Mouse (Mus musculus) monocyte, adult 5-6 weeks (primary cell): ENCODE data around the gene Smtn. TPM values are rescaled to one million over a fixed set of nuclear protein-coding genes. Genes with fewer than 3 reads are reported as not detected.

Experiments
- ATAC-seq: fragments of 153-309, 156-312 bp; replicated peaks from 2 replicates; pipeline ENCODE4 v1.8.0; 2017; ENCODE audit warnings: mild to moderate bottlenecking; ENCODE audit not compliant: low TSS enrichment, insufficient number of reproducible peaks, severe bottlenecking, poor library complexity, low FRiP score
- total RNA-seq: library from RNA; stranded (forward); fragments of 200-1000, 200-491, 200-594 nt; gene quantifications from 3 replicates; pipeline ENCODE4 v1.2.3, GENCODE M21; 2017

Smtn gene
- total RNA-seq, 1 experiment from 2014 or later, result 2.6 TPM

DNA sequence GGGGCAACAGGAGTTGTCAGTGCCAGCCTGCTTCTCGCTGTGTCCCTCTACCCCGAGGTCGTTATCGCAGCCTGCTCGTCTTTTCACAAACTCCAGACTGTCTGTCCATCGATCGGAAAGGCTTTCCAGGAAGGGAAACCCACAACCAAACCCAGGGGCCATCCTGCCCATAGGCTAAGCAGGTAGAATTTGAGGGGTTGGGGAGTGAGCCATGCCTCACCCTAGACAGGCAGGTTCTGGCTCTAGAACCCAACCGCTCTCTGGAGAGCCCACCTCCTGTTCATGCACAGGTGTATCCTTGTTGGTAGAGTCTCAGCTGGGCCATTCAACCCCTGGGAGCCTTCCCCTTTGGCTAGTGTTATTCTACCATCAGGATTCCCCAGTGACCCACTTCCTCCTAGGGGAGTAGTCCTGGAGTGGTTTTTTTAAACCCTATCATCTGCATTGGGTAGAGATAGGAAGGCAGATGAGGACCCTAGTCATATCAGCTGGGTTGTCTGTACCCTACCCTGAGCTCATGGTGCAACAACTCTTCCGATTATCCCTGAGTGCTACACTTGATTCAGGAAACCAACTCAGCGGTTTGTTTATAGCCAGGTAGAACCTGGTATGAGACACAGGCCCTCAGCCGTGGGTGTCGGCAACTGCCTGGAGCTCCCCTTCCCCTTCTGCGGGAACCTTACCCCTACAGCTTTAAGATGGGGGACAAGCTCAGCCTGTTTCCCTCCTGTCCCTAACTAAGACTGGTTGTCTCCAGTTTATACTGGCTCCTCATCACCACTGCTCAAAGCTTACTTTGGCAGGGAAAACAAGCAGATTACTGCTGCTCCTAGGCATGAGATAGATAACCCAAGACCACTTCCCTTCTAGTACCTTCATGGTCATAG, 22.3 kb downstream of the Smtn start:
- ATAC-seq, result no peak

DNA sequence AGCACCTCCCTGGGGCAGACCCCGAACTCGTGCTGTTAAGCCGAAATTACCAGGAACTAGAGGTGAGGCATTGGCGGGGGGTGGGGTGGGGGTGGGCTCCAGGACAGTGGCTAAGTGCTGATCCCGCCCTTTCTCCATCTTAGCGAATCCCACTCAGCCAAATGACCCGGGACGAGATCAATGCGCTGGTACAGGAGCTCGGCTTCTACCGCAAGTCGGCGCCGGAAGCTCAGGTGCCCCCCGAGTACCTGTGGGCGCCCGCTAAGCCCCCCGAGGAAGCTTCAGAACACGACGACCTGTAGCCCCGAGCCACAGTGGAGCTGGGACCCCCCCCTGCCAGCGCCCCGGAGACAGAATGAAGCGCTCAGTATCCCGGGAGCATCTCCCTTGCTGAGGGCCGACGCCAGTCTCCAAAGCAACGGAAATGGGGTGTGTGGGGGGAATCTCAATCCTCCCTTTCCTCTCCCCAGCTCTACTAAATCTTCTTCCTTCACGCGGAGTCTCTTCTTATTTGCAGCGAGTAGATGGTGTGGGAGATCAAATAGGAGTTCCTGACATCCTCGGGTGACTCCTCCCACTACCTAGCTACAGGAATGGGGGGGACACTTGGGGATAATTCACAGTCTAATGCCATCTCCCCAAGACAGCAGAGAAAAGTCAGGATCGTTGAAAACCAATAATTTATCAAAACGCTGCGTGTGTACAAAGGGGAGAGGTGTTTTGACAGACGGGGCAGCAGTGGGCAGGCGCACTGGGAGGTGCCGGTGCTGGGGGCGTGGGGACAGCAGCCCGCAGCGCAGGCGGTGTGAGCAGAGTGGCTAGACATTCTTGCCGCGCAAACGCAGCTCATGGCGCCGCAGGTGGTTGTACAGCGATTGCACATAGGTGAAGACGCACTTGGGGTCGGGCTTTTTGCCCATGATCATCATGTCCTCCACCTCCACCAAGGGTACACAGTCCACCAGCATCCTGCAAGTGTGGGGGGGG, 23.3 kb downstream of the Smtn start:
- ATAC-seq, result no peak

DNA sequence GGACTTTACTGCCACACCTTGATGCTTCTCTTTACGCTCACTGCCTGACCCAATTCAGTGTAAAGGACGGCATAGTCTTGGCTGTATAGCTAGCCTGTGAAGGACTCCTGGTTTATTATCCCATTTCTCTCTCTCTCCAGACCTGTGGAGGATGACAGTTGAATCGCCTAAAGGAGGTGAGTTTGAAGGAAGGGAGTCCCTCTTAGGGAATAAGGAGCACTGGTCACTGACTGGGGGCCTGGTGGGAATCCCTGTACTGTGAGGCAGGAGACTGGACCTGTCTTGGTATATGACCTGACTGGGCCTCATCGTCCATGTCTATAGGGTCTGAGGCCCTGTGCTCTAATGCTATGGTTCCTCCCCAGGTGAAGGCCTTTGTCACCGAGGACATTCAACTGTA, 24.3 kb downstream of the Smtn start:
- no peak for ATAC-seq

DNA sequence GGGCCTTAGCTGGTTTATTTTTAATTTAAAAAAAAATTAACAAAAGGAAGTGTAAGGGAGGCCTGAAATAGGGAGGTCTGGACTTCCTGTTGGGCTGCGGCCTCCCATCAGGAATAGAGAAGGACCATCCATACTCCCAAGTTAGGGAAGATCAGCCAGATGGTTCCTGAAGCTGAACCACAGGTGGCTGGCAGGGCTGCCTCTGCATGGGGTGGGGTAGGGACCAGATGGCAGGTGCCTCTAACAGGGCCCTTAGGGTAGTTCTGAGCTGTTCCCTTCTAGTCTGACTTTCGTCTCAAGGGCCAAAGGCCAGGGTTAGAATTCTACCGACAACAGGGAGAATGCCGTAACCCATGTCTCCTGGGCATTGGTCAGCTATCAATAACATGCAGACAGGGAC, 24.8 kb downstream of the Smtn start:
- ATAC-seq, result no peak

DNA sequence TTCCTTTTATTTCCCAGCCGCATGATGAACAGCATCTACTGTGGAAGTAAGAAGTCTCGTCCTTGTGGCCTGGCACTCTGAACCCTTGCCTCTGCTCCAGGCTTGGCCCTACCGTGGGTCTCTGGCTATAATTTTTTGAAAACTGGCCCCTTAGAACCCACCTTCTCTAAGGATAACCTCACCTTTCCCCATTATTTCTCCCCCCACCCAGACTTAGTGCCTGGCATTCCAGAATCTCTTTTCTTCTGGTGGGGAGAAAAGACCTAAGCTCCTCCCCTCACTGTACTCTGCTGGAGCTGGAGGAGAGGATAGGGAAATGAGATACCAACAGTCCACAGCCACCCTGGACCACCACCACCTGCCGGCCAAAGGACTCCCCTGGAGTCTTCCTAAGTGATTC, 25.2 kb downstream of the Smtn start:
- no peak for ATAC-seq

DNA sequence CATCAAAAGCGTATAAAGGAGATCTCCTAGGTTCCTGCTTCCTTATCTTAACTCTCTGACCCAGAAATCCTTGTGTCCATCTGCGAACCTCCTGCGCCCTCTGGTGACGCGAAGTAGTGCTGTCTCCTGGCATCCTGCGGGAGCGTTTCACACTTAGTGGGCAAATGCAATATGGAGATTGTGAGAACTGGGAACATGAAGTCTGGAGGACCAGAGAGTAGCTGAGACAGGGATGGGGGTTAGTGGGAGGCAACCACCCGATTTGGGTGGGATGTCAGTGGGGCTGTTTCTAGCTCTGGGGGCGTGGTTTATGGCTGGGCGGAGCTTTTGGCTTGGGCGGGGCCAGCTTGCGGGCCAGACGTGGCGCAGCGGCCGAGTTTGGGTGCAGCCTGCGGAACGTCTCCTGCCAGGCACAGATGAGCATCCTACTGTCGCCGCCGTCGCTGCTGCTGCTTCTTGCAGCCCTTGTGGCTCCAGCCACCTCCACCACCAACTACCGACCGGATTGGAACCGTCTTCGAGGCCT, 25.8 kb downstream of the Smtn start, which contains the start of gene Selenom:
Gene Selenom, plus strand, starts transcription at position 156 of the 526 bp plus-strand sequence.
- ATAC-seq, result peak; percentile 72

DNA sequence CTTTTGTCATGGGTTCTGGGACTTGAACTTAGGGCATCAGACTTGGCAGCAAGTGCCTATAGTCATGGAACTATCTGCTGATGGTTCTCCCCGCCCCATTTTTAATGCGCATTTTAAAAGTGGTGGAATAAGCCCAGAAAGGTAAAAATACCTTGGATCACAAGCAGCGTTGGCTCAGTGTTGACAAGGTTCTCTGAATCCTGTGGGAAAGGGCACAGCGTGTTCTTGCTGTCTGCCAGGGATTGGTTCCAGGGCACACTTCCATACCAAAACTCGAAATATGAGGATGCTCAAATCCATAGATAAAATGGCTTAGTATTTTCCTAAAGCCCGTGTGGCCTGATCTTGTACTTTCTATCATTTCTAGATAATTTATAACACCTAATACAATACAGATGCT, 27.1 kb downstream of the Smtn start:
- ATAC-seq, result no peak

DNA sequence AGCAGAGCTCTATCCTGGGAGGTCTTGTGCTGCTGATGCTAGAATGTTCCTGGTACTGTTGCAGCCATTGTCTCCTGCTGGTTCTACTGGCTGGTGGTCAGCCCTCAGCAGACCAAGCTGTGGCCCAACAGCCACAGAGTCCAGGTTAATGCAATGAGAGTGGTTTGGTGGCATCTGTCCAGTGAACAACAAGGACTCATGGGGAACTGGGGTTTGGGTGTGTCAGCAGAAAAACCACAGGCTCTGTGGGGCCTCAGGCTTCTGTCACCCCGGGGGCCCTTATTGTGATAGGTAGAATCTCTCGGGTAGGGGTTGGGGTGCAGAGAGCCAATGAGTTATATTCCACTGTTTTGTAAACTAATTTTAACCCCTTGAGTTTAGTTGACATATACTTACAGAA, 30.1 kb downstream of the Smtn start:
- ATAC-seq, result peak; percentile 70

DNA sequence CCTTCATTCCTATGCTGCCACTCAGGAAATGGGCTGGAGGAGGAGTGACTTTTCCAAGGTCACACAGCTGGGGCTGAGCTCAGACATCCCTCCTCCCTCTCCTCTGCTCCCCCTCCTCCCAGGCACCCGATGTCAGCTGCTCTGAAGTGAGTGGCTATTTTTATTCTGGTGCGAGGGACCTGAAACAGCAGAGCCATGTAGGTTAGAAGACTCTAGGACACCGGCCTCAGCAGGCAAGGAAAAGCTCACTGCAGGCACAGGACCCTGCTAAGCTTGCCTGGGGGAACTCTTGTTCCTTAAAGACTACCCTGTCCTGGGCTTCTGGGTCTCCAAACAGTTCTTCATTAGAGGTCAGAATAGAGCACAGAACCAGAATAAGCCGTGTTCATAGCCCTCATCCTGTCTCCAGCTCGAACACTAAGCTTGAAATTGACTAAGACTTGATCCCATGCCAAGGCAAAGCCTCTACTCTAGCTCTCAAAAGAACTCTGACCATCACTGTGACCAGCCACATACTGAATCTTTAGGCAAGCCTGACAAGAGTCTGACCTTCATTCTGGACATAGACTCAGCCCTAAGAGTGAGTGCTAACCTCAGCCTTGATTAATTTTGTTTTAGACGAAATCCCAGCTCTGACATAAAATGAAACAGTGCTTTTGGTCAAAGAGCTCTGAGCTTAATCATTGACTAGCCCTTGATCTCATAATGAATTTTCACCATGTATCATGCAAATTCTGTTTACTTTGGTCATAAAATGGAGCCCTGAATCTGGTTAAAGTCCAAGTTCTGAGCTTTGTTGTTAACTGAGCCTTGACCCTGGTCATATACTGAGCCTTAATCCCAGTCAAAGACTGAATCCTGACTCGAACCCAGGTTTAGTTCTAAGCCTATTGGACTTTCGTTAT, 31.0 kb downstream of the Smtn start:
- no peak for ATAC-seq

DNA sequence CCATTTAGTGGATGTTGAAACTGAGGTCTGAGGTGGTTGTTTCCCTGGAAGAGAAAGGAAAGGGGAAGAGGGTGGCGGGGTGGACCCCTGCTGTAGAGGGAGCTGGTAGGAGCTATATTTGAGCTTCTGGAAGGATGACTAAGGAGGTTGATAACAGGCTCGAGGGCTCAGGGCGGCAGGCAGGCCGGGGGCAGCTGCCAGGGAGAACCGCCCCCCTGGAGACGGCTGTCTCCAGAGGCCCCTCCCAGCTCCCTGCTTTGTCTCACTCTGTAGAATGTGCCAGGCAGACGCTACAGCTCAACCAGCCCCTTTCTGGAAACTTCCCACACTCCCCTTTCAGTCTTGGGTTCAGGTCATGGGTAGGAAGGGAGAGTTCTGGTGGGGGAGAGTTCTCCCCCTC, 32.2 kb downstream of the Smtn start:
- no peak for ATAC-seq

DNA sequence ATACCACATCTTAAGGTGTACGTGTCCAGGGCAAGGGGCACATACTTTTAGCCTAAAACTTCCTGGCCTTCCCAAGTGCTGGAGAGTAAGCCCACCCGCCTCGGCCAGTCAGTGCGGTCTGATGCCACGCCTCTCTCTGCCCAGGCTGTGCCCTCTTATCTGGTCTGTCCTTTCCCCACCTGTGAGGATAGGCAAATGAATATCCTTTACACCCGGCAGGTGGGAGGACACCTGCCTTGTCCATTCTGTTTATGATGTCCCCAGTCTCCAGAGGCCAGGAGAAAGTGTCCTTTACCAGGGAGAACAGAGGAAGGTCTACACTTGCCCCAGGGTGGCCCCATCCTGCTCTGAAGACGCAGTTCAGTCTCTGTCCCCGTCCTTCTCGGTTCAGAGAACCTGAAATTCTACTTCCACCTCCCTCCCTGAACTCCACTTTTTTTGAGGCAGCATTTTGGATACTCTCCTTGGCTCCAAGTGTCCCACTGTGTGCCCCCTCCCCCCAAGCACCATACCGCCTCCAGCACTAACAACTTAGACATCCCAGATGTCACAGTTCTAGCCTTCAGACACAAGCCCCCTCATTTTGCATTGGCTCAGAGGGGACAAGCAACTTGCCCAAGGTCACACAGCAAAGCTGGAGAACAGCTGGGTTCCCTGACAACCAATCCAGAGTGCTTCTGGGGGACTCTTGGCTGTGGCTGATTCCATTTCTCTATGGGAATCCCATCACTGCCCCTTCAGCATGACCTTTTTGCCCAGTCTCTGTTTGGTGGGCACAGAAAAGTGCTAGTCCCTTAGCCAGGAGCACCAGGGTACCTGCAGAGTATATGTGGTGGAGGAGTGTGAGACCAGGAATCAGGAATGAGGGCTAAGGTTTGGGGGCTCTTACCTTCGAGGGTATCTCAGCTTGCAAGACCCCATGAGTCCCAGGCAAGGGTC, 36.4 kb downstream of the Smtn start:
- ATAC-seq, result no peak

DNA sequence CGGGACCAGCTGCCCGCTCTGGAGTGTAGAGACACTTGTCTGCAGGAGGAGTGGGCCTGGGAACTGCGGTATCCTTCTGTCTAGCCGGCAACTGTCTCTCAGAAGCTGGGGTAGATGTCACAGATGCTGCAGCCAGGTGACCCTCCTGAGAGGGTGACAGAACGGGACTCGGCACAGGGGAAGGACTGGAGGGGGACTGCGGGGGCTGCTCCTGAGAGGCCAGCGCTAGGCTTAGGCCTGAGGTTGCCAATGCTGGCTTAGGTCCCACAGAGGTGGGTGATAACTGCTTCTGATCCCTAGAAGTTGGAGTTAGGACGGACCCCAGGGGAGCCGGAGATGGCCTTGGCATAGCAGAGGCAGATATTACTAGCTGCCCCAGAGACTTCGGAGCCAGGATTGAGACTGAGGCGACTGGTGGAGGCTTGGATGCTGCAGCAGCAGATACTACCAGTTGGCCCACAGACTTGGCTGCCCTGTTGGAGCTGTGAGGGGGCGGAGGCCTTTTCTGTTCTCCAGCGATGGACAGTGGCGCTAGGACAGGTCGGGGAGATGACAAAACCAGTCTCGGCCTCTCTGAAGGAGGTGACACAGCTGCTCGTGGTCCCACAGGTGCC, 37.8 kb downstream of the Smtn start:
- ATAC-seq, result no peak

DNA sequence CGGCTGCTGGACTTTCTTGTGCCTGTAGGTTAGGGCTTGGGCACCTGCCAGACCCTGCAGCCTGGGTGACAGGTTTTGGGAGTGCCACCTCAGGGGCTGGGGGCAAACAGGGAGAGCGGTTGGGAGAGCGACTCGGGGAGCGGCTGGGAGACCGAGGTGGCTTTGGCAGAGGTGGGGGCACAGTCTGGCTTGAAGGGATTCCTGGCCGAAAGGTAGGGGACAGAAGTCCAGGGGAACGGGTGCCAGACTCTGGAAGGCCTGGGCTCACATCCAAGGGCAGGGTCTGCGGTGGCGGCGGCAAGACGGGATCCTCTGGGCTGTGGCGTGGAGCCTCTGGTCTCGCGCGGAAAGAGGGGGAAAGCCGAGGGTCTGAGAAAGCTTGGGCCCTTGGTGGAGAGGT, 38.4 kb downstream of the Smtn start:
- ATAC-seq, result no peak

DNA sequence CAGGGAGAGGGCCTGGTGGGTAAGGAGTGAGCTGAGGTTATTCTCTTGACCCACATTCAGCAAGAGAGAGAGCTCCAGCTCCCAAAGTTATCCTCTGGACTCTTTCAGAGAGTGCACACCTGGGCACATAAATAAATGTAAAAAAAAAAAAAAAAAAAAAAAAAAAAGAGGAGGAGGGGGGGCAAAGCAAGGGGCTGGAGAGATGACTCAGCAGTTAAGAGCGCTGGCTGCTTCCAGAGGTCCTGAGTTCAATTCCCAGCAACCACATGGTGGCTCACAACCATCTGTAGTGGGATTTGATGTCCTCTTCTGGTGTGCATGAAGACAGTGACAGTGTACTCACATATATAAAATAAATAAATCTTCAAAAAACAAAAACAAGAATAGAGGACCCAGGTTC, 43.1 kb downstream of the Smtn start:
- ATAC-seq, result no peak

DNA sequence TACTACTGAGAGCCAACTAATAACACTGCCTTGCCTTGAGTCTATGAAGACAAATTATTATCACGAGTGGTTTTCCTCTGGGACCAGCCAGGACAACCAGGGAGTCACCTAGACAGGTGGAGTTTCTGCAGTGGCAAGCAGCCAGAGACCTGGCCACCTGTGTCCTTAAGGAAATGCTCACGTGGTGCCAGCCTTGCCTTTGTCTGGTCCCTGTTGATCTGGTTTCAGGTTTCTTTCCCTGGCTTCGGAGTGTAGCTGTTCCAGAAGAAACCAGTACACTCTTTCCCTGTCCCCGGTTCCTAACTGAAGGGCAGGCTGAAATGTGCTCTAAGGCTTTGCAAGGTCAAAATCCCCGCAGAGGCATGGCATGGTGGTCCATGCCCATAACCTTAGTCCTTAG, 43.7 kb downstream of the Smtn start:
- no peak for ATAC-seq

DNA sequence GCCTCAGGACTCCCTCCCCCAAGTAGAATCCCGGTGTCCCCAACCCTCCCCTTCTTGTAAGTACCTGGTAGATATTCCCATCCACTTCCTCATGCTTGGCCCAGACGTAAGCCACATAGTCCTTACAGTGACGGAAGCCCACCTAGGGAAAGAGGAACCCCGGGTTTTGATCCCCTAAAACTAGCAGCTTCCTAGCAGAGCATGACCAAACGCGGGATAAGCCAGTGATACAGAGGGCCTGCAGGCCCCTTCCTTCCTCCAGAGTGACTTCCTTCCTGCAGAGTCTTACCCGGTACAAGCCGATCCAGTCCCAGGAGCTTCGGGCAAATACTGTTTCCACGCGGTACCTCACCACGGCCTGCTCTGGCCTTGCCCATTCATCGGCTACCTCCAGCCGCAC, 44.9 kb downstream of the Smtn start:
- no peak for ATAC-seq

DNA sequence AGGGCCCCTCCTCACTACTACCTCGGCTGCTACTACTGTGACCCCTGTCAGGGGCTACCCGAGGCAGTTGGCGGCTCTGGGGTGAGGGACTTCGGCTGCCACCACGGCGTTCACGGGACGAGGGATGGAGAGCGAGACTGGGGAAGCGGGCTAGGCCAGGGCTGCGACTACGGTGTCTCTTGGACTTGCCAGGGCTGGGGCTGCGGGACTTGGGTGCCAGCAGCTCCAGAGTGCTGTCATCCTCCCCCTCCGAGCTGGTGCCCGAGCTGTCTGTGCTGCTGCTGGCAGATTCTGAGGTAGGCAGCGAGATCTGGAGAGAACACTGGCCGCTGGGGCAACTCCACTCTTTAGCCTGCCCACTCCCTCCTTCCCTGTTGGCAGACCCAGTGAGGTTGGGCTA, 45.6 kb downstream of the Smtn start:
- ATAC-seq, result no peak
